Mouse (Mus musculus) midbrain, postnatal 0 days (tissue): ENCODE results near the gene Bco2. TPM values are rescaled to one million over a fixed set of nuclear protein-coding genes. Genes with fewer than 3 reads are reported as not detected.

ENCODE experiments used
- ATAC-seq: fragments of 200-750 bp; cut with Nextera tagmentation; 2 replicates; pipeline ENCODE4 v1.8.0; 2017; ENCODE audit warnings: moderate number of reproducible peaks, mild to moderate bottlenecking, moderate TSS enrichment, moderate library complexity; ENCODE audit not compliant: low FRiP score
- DNase-seq: peaks from one replicate; pipeline ENCODE4 v3.0.0-alpha.2; 2015; ENCODE audit warnings: low spot score
- H3K27ac ChIP-seq: fragments of 300-500 bp; sonication (generic); 2 replicates; pipeline ENCODE4 v1.5.1; 2014; ENCODE audit warnings: low read depth, mild to moderate bottlenecking, low read length, mixed read lengths
- H3K27me3 ChIP-seq: fragments of 300-500 bp; sonication (generic); 2 replicates; pipeline ENCODE4 v1.6.1; 2014; ENCODE audit warnings: low read length, control low read depth, mixed read lengths; ENCODE audit not compliant: insufficient read depth
- H3K36me3 ChIP-seq: fragments of 300-500 bp; sonication (generic); 2 replicates; pipeline ENCODE4 v1.6.1; 2014; ENCODE audit warnings: low read length, control low read depth, mixed read lengths; ENCODE audit not compliant: insufficient read depth
- H3K4me1 ChIP-seq: fragments of 300-500 bp; sonication (generic); 2 replicates; pipeline ENCODE4 v1.6.1; 2014; ENCODE audit warnings: mild to moderate bottlenecking, control low read depth, antibody characterized with exemption, low read length, mixed read lengths; ENCODE audit not compliant: insufficient read depth
- H3K4me2 ChIP-seq: fragments of 300-500 bp; sonication (generic); 2 replicates; pipeline ENCODE4 v1.6.1; 2014; ENCODE audit warnings: low read depth, mild to moderate bottlenecking, low read length, mixed read lengths; ENCODE audit not compliant: poor library complexity, severe bottlenecking
- H3K4me3 ChIP-seq: fragments of 300-500 bp; sonication (generic); 2 replicates; pipeline ENCODE4 v1.5.1; 2014; ENCODE audit warnings: low read depth, mild to moderate bottlenecking, low read length, moderate library complexity
- H3K9ac ChIP-seq: fragments of 300-500 bp; sonication (generic); replicated peaks from 2 replicates; pipeline ENCODE4 v1.6.1; 2014; ENCODE audit warnings: mild to moderate bottlenecking, low read length, moderate library complexity, mixed read lengths; ENCODE audit not compliant: poor library complexity, severe bottlenecking
- H3K9me3 ChIP-seq: fragments of 300-500 bp; sonication (generic); 2 replicates; pipeline ENCODE4 v1.6.1; 2016; ENCODE audit warnings: low read length, control low read depth
- CTCF ChIP-seq: IDR thresholded peaks from 2 replicates; pipeline ENCODE4 v1.5.1; 2016; ENCODE audit warnings: antibody characterized with exemption, mild to moderate bottlenecking
- WGBS: fragments of 180-500 bp; shearing (Covaris S2); extraction: QIAGEN DNeasy Blood & Tissue Kit; methylation state at CpG from one replicate; pipeline ENCODE4 v1.1.7; 2014; 5-methylcytosine and 5-hydroxymethylcytosine counted together
- polyA plus RNA-seq: library from polyadenylated mRNA; unstranded; fragments of >200 nt; fragmentation: Nextera tagmentation; extraction: Ambion mirVana; gene quantifications from 2 replicates; pipeline ENCODE4 v1.2.1, GENCODE M21; 2015
- total RNA-seq: library from RNA; depleted of rRNA; stranded (reverse); fragments of >200 nt; gene quantifications from 2 replicates; pipeline ENCODE4 v1.2.3, GENCODE M21; 2014

The Bco2 gene
- total and polyA plus RNA-seq, 2 experiments from 2014 or later: 0.42 to 0.49 TPM

DNA sequence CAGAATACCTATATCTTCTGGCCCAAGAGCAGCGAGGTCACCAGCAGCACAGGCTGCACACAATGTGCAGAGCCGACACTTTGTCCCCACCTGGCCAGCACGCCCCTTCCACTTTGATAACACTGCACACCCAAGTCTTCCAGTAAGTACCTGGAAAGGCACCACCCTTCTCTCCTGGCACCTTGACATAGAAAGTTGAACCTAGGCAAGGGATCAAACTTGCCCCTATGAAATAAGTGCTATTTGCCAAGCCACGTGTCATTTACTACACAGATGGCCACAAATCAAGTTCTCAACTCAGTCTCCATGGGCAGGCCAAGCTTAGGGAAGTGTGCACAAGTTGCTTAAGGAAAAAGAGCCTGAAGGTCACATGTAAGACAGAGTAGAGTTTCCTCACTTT lies 32.0 kb upstream of the Bco2 start:
- no peak overlapping the region for H3K27ac ChIP-seq
- no peaks in the 10 kb centered on the region for H3K27me3 ChIP-seq
- DNase-seq: no peak
- no peak for ATAC-seq
- no peak overlapping the region for H3K4me2 ChIP-seq
- no peaks in the 10 kb centered on the region for H3K9me3 ChIP-seq
- 78% methylated on average over 4 of the region's 4 CpGs for WGBS
- no peak overlapping the region for H3K9ac ChIP-seq
- no peak for TF ChIP-seq CTCF
- H3K4me1 ChIP-seq: no peaks in the 10 kb centered on the region
- H3K4me3 ChIP-seq: no peak overlapping the region
- H3K36me3 ChIP-seq: no peaks in the 10 kb centered on the region

DNA sequence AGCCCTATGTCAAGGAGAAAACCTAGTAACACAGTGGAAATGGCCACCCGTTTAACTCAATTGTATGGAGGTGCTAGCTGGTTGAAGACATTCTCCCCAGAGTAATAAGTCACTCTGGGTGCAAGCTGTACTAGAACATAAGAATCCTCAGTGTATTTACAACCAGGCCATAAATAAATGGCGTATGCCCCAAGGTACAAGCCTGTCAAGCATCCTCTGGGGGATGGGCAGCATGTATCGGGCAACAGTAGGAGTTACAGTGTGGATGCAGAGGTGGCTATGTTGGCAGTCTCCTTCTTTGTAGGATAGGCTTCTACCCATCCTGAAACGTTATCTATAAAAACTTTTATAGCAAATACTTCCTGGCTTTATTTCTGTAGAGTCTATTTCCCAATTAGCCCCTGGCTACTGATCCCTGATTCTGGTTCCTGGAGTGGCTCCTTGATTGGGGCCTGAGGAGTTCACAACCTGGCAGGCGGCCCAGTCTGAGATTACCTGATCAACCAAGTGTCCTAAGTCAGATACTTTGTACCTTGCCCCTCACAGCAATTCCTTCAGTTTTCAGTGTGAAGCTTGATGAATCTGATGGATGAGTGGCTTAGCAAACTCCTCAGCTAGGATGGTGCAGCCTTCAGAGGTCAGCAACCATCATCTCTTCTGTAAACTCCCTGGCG lies 30.3 kb upstream of the Bco2 start:
- DNase-seq (no peak), ATAC-seq (no peak)
- Histone ChIP-seq H3K27me3 (no peaks in the 10 kb centered on the region), H3K9me3 (no peaks in the 10 kb centered on the region), H3K4me3 (no peak overlapping the region), H3K4me1 (no peaks in the 10 kb centered on the region), H3K27ac (no peak overlapping the region), H3K36me3 (no peaks in the 10 kb centered on the region), H3K9ac (no peak overlapping the region), H3K4me2 (no peak overlapping the region)
- 88% methylated on average over 6 of the region's 6 CpGs for WGBS
- no peak for TF ChIP-seq CTCF

DNA sequence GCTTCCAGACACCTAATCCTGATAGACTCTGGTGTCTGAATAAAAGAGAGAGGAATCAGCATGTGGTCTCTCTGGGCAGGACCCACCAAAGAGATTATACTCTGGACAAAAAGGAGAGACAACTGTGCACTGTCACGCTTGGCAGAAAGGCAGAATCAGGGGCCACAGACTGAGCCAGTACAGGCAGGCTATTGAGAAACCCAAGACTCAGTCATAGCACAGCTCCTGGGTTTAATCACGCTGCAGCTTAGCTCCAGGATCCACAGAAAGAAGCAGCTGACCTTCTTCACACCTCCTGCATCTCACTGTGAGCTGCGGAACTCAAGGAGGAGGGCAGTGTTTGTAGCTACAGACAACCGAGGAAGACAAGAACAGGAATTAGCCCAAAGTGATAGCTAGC lies 25.4 kb upstream of the Bco2 start:
- 12% methylated on average over 4 of the region's 4 CpGs for WGBS
- Histone ChIP-seq H3K9ac (no peak overlapping the region), H3K27ac (no peak overlapping the region), H3K4me3 (no peak overlapping the region), H3K4me1 (no peaks in the 10 kb centered on the region), H3K36me3 (no peaks in the 10 kb centered on the region), H3K4me2 (no peak overlapping the region), H3K27me3 (no peaks in the 10 kb centered on the region), H3K9me3 (no peaks in the 10 kb centered on the region)
- no peak for TF ChIP-seq CTCF
- ATAC-seq: no peak
- DNase-seq: no peak

DNA sequence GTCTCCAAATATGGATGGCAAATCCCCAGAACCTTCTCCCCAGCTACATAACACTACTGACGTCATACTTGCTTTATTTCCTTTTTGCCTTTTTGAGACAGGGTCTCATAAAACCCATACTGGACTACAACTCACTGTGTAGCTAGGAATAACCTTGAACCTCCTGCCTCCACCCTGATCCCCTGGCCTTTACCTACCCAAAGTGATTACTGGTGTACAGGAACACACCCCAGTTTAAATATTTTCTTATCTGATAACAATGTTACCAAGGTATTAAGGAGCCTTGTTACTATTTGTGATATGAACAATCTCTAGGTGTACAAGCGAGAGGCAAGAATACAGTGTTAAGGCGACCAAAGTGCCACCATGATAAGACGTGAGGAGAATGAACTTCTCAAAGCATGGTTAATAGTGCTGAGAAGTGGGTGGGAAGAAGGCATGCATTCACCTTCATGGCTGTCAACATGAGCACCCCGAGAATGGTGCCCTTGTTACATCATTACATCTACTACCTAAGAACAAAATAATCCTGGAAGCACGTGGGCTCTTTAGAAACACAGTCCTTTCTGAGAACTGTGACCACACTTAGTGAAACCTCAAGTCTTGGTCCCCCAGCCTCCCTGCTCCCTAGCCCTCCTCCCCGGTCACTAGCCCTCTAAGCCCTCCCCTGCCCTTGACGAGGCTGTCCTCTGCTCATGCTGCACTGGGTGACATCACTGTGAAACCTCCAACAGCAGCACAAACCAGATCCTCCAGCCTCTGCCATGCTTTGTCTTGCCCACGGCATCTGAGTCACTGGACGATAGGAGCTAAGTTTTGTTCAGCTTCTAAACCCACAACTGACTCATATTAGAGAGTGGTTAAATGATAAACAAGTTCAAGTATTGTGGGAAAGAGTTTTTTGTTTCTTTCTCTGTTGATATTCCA lies 14.9 kb upstream of the Bco2 start:
- ATAC-seq: no peak
- no peak overlapping the region for H3K4me2 ChIP-seq
- H3K4me1 ChIP-seq: no peaks in the 10 kb centered on the region
- H3K9ac ChIP-seq: no peak overlapping the region
- no peak for DNase-seq
- TF ChIP-seq CTCF: no peak
- no peak overlapping the region for H3K27ac ChIP-seq
- no peaks in the 10 kb centered on the region for H3K9me3 ChIP-seq
- H3K36me3 ChIP-seq: no peaks in the 10 kb centered on the region
- H3K4me3 ChIP-seq: no peak overlapping the region
- 82% methylated on average over 10 of the region's 10 CpGs for WGBS
- H3K27me3 ChIP-seq: no peaks in the 10 kb centered on the region

DNA sequence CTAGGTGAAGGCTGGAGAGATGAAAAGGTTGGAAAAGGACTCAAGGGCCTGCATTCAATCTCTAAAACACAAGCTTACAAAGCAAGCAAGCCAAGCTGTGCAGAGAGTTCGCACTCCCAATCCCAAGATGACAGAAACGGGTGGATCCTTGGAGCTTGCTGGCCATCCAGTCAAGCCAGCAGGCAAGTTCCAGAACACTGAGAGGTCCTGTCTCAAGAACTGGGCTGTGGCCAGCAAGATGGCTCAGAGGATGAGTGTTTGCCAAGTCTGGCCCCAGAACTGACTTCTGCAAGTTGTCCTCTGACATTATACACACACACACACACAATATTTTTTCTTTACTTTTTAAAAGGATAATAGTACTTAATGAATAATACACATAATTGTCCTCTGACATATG lies 12.9 kb upstream of the Bco2 start:
- Histone ChIP-seq H3K27ac (no peak overlapping the region), H3K9ac (no peak overlapping the region), H3K27me3 (no peaks in the 10 kb centered on the region), H3K36me3 (no peaks in the 10 kb centered on the region), H3K4me3 (no peak overlapping the region), H3K4me1 (no peaks in the 10 kb centered on the region), H3K9me3 (no peaks in the 10 kb centered on the region), H3K4me2 (no peak overlapping the region)
- no peak for ATAC-seq
- no peak for TF ChIP-seq CTCF
- WGBS: 77% methylated on average over 2 of the region's 2 CpGs
- DNase-seq: no peak

DNA sequence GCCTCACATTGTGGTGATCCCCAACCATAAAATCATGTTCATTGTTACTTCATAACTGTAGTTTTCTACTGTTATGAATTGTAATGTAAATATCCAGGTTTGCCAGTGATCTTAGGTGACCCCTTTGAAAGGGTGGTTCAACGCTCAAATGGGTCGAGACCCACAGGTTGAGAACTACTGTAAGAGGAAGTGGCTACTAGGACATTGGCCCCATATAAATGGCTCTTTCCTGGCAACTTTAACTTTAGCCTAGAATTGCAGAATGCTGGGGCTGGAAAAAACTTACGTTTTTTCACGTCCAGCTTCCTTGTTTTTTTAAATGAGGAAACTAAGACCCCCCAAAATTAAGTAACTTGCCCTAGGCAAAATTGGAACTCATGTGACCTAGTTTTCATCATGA lies 12.4 kb upstream of the Bco2 start:
- WGBS: 90% methylated on average over 4 of the region's 4 CpGs
- Histone ChIP-seq H3K4me1 (no peaks in the 10 kb centered on the region), H3K27ac (no peak overlapping the region), H3K4me2 (no peak overlapping the region), H3K9me3 (no peaks in the 10 kb centered on the region), H3K36me3 (no peaks in the 10 kb centered on the region), H3K4me3 (no peak overlapping the region), H3K27me3 (no peaks in the 10 kb centered on the region), H3K9ac (no peak overlapping the region)
- no peak for TF ChIP-seq CTCF
- DNase-seq (no peak), ATAC-seq (no peak)
